Mouse (Mus musculus) bone marrow, adult 2 months (tissue): ENCODE measurements around the gene Sfxn2.

ENCODE experiments used
- CTCF ChIP-seq: fragments of 200-500 bp; IDR thresholded peaks from 2 replicates; pipeline ENCODE4 v1.5.1; 2011; ENCODE audit warnings: low read length, control low read depth; ENCODE audit not compliant: control insufficient read depth, insufficient read depth
- POLR2A ChIP-seq: fragments of 200-500 bp; IDR thresholded peaks from 2 replicates; pipeline ENCODE4 v1.6.1; 2011; ENCODE audit warnings: low read depth, mild to moderate bottlenecking, control low read depth, low read length, borderline replicate concordance; ENCODE audit not compliant: control insufficient read depth

DNA sequence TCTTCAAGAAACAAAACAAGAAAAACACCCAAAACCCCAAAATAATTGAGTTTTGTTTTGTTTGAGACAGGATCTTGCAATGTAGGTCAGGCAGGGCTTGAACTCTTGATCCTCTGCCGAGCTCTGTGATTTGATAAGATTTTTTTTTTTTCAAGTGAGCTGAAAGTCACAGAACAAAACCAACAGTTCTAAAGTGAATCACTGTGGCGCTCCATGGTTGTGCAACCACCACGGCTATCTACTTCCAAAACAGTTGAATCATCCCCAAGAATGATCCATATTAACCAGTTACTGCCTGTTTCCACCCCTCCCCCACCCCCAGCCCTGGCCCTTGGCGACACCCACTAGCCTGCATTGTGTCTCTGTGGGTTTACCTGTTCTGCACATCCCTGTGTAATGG, 27.2 kb downstream of the Sfxn2 start:
- TF ChIP-seq CTCF (no peak), POLR2A (no peak)
